ENCODE assay signal across 10 mouse cellular contexts in genomic region chr5:54264867-54265434, GRCm38 (mm10).
DNase-seq lines count a peak whose midpoint lies in the region; ATAC-seq and TF ChIP-seq lines count a peak whose summit lies in the region.
"Had no signal": no experiment of that assay in that cellular context is flagged by ENCODE, and none has a peak within 500 bp of the region (broad histone marks: within the 10 kb centered on the region; RNA-seq: fewer than 3 reads in every experiment).

No protein-coding gene starts in this region.

- no peaks in the 10 kb centered on the region for H3K4me1 ChIP-seq in heart, adult 2 months (ENCODE audit: control insufficient read depth, insufficient read depth, low read length)
- H3K4me1 ChIP-seq in hindbrain, embryonic 15.5 days (replicated peaks), result peaks cover 8% of the 10 kb centered on the region; the same call in 1 of the 2 replicates
- peaks cover 5% of the 10 kb centered on the region; the same call in 1 of the 2 replicates for H3K4me1 ChIP-seq in neural tube, embryonic 14.5 days (ENCODE audit: control insufficient read depth, insufficient read depth, low read length)

- no peak overlapping the region for H3K27ac ChIP-seq in heart, adult 2 months
- no peak overlapping the region for H3K27ac ChIP-seq in hindbrain, embryonic 15.5 days (replicated peaks)
- no peak overlapping the region for H3K27ac ChIP-seq in neural tube, embryonic 14.5 days (ENCODE audit: low read depth, low read length)

- no peak for TF ChIP-seq CTCF in heart, adult 2 months (IDR thresholded peaks at IDR 0.05)

- H3K9ac ChIP-seq in heart, adult 2 months (ENCODE audit: low read depth, low read length), result no peak overlapping the region
- no peak overlapping the region for H3K9ac ChIP-seq in hindbrain, embryonic 15.5 days
- H3K9ac ChIP-seq in neural tube, embryonic 14.5 days (replicated peaks; ENCODE audit: low read depth, low read length), result no peak overlapping the region

- ATAC-seq in hindbrain, embryonic 15.5 days (ENCODE audit: low FRiP score, low read depth), result peak; percentile 82; the same call in 1 of the 2 replicates
- peak; percentile 71; the same call in 1 of the 2 replicates for ATAC-seq in neural tube, embryonic 14.5 days (ENCODE audit: low read depth)

- no peaks in the 10 kb centered on the region for H3K79me2 ChIP-seq in heart, adult 2 months (replicated peaks; ENCODE audit: control insufficient read depth, insufficient read depth, low read length)

- TF ChIP-seq POLR2A in heart, adult 2 months (IDR thresholded peaks at IDR 0.05; ENCODE audit: insufficient read depth, low read depth, low read length), result no peak

- WGBS in heart, adult 2 months, result 49% methylated on average over 9 of the region's 9 CpGs
- WGBS in hindbrain, embryonic 15.5 days, result 23% methylated on average over 9 of the region's 9 CpGs
- 25% methylated on average over 9 of the region's 9 CpGs for WGBS in neural tube, embryonic 14.5 days

- H3K9me3 ChIP-seq in hindbrain, embryonic 15.5 days, result no peaks in the 10 kb centered on the region
- H3K9me3 ChIP-seq in neural tube, embryonic 14.5 days (ENCODE audit: control insufficient read depth, low read length), result no peaks in the 10 kb centered on the region

- H3K27me3 ChIP-seq in heart, adult 2 months (ENCODE audit: control insufficient read depth, insufficient read depth, low read length), result no peaks in the 10 kb centered on the region
- H3K27me3 ChIP-seq in hindbrain, embryonic 15.5 days, result no peaks in the 10 kb centered on the region
- H3K27me3 ChIP-seq in neural tube, embryonic 14.5 days (ENCODE audit: control insufficient read depth, insufficient read depth, low read length), result no peaks in the 10 kb centered on the region

- peak; percentile 30 for DNase-seq in heart, adult 11 months
- no peak for DNase-seq in heart, adult 2 months
- peak; percentile 27 for DNase-seq in lung, postnatal 10 days
- DNase-seq in lung, postnatal 25 days (ENCODE audit: low spot score), result no peak
- DNase-seq in T-cell, adult 2 months (ENCODE audit: low spot score), result no peak
- no peak for DNase-seq in cerebellum, adult 9-10 months
- DNase-seq: cerebellum, adult 9-11 months; gastrocnemius, postnatal 25 days had no signal

- intact Hi-C loops in heart, adult 2 months (cut with DNase I), result no loop called here

- no peak for TF ChIP-seq EP300 in heart, adult 2 months (IDR thresholded peaks at IDR 0.05; ENCODE audit: insufficient read depth, low read depth, low read length)

- no peaks in the 10 kb centered on the region for H3K36me3 ChIP-seq in heart, adult 2 months (ENCODE audit: control insufficient read depth, insufficient read depth, low read length)
- H3K36me3 ChIP-seq in hindbrain, embryonic 15.5 days, result no peaks in the 10 kb centered on the region
- H3K36me3 ChIP-seq in neural tube, embryonic 14.5 days (ENCODE audit: control insufficient read depth, insufficient read depth, low read length), result no peaks in the 10 kb centered on the region

- peak overlapping the region; percentile 14; the same call in 1 of the 2 replicates for H3K4me2 ChIP-seq in hindbrain, embryonic 15.5 days
- no peak overlapping the region for H3K4me2 ChIP-seq in neural tube, embryonic 14.5 days (ENCODE audit: low read depth, low read length)

- H3K4me3 ChIP-seq in heart, adult 2 months, result no peak overlapping the region
- no peak overlapping the region for H3K4me3 ChIP-seq in hindbrain, embryonic 15.5 days
- no peak overlapping the region for H3K4me3 ChIP-seq in neural tube, embryonic 14.5 days (ENCODE audit: low read depth, low read length)

Comparison
In these comparisons a context has a peak if more than half of its experiments do, and no peak if none do; other contexts are left out.
1. DNase-seq: peak in heart, adult 11 months (single experiment) and lung, postnatal 10 days (single experiment); none in heart, adult 2 months (0 of 2), lung, postnatal 25 days (single experiment), T-cell, adult 2 months (single experiment) and cerebellum, adult 9-10 months (single experiment).